Mouse (Mus musculus) CD4-positive helper T cell, adult 2 months (primary cell): Measurements from ENCODE around the gene Syne1.
A peak's percentile ranks its signal among the peaks of the same experiment; 100 is the strongest.

Experiments
- DNase-seq: peaks from one replicate; pipeline ENCODE4 v3.0.0-alpha.2; 2012; ENCODE audit warnings: low read depth, missing footprints, low spot score

The Syne1 gene

GRCm38 (mm10) chr10:4996592-4996991 is 554.7 kb downstream of the Syne1 start:
- DNase-seq: no peak

- no peak for DNase-seq
Observed at GRCm38 (mm10) chr10:4993802-4994201, 557.5 kb downstream of the Syne1 start.

- DNase-seq: no peak
Observed at GRCm38 (mm10) chr10:4983919-4984318, 567.4 kb downstream of the Syne1 start.

GRCm38 (mm10) chr10:4977374-4977773 is 573.9 kb downstream of the Syne1 start:
- DNase-seq: peak; percentile 43

GRCm38 (mm10) chr10:4976557-4976956 is 574.7 kb downstream of the Syne1 start:
- DNase-seq: no peak

- DNase-seq: no peak
Observed at GRCm38 (mm10) chr10:4974246-4974645, 577.0 kb downstream of the Syne1 start.

- DNase-seq: no peak
Observed at GRCm38 (mm10) chr10:4972026-4972425, 579.3 kb downstream of the Syne1 start.

GRCm38 (mm10) chr10:4971586-4971985 is 579.7 kb downstream of the Syne1 start:
- DNase-seq: no peak

- DNase-seq: no peak
Observed at GRCm38 (mm10) chr10:4971156-4971555, 580.1 kb downstream of the Syne1 start.
